Comparison of ENCODE assay signal across 17 mouse cellular contexts in genomic region chr2:42008941-42009340, GRCm38 (mm10).
"Had no signal": no experiment of that assay in that cellular context is flagged by ENCODE, and none has a peak within 500 bp of the region (broad histone marks: within the 10 kb centered on the region; RNA-seq: fewer than 3 reads in every experiment).

No protein-coding gene starts in this region.

- H3K4me2 ChIP-seq: limb, embryonic 12.5 days; liver, embryonic 13.5 days; lung, embryonic 15.5 days; midbrain, embryonic 12.5 days; neural tube, embryonic 13.5 days had no signal

- H3K9ac ChIP-seq: limb, embryonic 12.5 days; liver, embryonic 13.5 days; liver, postnatal 0 days; lung, embryonic 15.5 days; midbrain, embryonic 12.5 days; neural tube, embryonic 13.5 days had no signal

- H3K9me3 ChIP-seq: limb, embryonic 12.5 days; liver, embryonic 13.5 days; lung, embryonic 15.5 days; megakaryocyte, embryonic 14.5 days; midbrain, embryonic 12.5 days; neural tube, embryonic 13.5 days had no signal

- H3K27ac ChIP-seq: kidney, postnatal 0 days; limb, embryonic 12.5 days; liver, embryonic 13.5 days; lung, embryonic 15.5 days; macrophage; midbrain, embryonic 12.5 days; neural tube, embryonic 13.5 days had no signal

- H3K4me1 ChIP-seq: limb, embryonic 12.5 days; liver, embryonic 13.5 days; lung, embryonic 15.5 days; megakaryocyte, embryonic 14.5 days had no signal

- H3K36me3 ChIP-seq: limb, embryonic 12.5 days; liver, embryonic 13.5 days; lung, embryonic 15.5 days; midbrain, embryonic 12.5 days; neural tube, embryonic 13.5 days had no signal

- H3K27me3 ChIP-seq: limb, embryonic 12.5 days; liver, embryonic 13.5 days; lung, embryonic 15.5 days; megakaryocyte, embryonic 14.5 days; midbrain, embryonic 12.5 days; neural tube, embryonic 13.5 days had no signal

- ATAC-seq: intestine, postnatal 0 days; liver, postnatal 0 days had no signal

- DNase-seq: kidney, adult 9 months; kidney, postnatal 36 days; liver; liver, embryonic 13.5 days; liver, postnatal 0 days; lung, postnatal 14 days; right cerebral cortex, adult 18-20 months; right cerebral cortex, postnatal 25 days; thymus, postnatal 36 days had no signal

- H3K4me3 ChIP-seq: limb, embryonic 12.5 days; liver, embryonic 13.5 days; lung, embryonic 15.5 days; megakaryocyte, embryonic 14.5 days; midbrain, embryonic 12.5 days; neural tube, embryonic 13.5 days had no signal
